Mouse (Mus musculus) bone marrow, adult 2 months (tissue): Measurements from ENCODE around the gene Nans. TPM values are rescaled to one million over a fixed set of nuclear protein-coding genes. Genes with fewer than 3 reads are reported as not detected.

Experiments
- H3K27ac ChIP-seq: fragments of 200-500 bp; 2 replicates; pipeline ENCODE4 v1.5.1; 2012; ENCODE audit warnings: low read depth, mild to moderate bottlenecking, control low read depth, inconsistent platforms, low read length; ENCODE audit not compliant: control insufficient read depth, poor library complexity, insufficient read depth
- H3K4me1 ChIP-seq: fragments of 200-500 bp; 2 replicates; pipeline ENCODE4 v1.6.1; 2011; ENCODE audit warnings: low read length; ENCODE audit not compliant: control insufficient read depth, insufficient read depth
- H3K4me3 ChIP-seq: fragments of 200-500 bp; replicated peaks from 2 replicates; pipeline ENCODE3; 2011; ENCODE audit warnings: mild to moderate bottlenecking, low read depth, low read length, control low read depth; ENCODE audit not compliant: control insufficient read depth
- CTCF ChIP-seq: fragments of 200-500 bp; IDR thresholded peaks from 2 replicates; pipeline ENCODE4 v1.5.1; 2011; ENCODE audit warnings: low read length, control low read depth; ENCODE audit not compliant: control insufficient read depth, insufficient read depth
- POLR2A ChIP-seq: fragments of 200-500 bp; IDR thresholded peaks from 2 replicates; pipeline ENCODE4 v1.6.1; 2011; ENCODE audit warnings: low read depth, mild to moderate bottlenecking, control low read depth, low read length, borderline replicate concordance; ENCODE audit not compliant: control insufficient read depth
- WGBS: fragments of 180-500 bp; shearing (Covaris S2); methylation state at CpG from one replicate; pipeline ENCODE4 v1.1.7; 2018; 5-methylcytosine and 5-hydroxymethylcytosine counted together
- polyA plus RNA-seq: library from polyadenylated mRNA; stranded (reverse); fragments of >200 nt; gene quantifications from 2 replicates; pipeline ENCODE4 v1.2.4, GENCODE M21; 2011; ENCODE audit warnings: low replicate concordance; ENCODE audit not compliant: missing spikeins, insufficient read depth, insufficient read length

Nans gene
- polyA plus RNA-seq, 1 experiment: 33.9 TPM

GRCm38 (mm10) chr4:46544313-46544712, 55.3 kb downstream of the Nans start:
- WGBS: 11% methylated on average over 1 of the region's 1 CpGs
- TF ChIP-seq CTCF (peak; percentile 77), POLR2A (no peak)
- no peak overlapping the region for H3K27ac ChIP-seq
- H3K4me1 ChIP-seq: no peaks in the 10 kb centered on the region; the same call in 1 of the 2 replicates
- H3K4me3 ChIP-seq: no peak overlapping the region

- TF ChIP-seq POLR2A: no peak
- TF ChIP-seq CTCF: no peak
- Histone ChIP-seq H3K27ac (no peak overlapping the region), H3K4me1 (peaks cover 3% of the 10 kb centered on the region; the same call in 1 of the 2 replicates), H3K4me3 (no peak overlapping the region)
- WGBS: 78% methylated on average over 9 of the region's 9 CpGs
Measured at GRCm38 (mm10) chr4:46545498-46545897, 56.5 kb downstream of the Nans start.

GRCm38 (mm10) chr4:46546709-46547108, 57.7 kb downstream of the Nans start:
- TF ChIP-seq POLR2A (no peak), CTCF (no peak)
- H3K4me1 ChIP-seq: peaks cover 3% of the 10 kb centered on the region; the same call in 1 of the 2 replicates
- 71% methylated on average over 6 of the region's 6 CpGs for WGBS
- no peak overlapping the region for H3K4me3 ChIP-seq
- peak overlapping the region; percentile 53 for H3K27ac ChIP-seq

- peaks cover 13% of the 10 kb centered on the region for H3K4me1 ChIP-seq
- H3K27ac ChIP-seq: no peak overlapping the region
- TF ChIP-seq CTCF (no peak), POLR2A (no peak)
- H3K4me3 ChIP-seq: no peak overlapping the region
- WGBS: 57% methylated on average over 10 of the region's 10 CpGs
Measured at GRCm38 (mm10) chr4:46549979-46550378, 60.9 kb downstream of the Nans start.

- 61% methylated on average over 8 of the region's 8 CpGs for WGBS
- no peak overlapping the region for H3K4me3 ChIP-seq
- H3K27ac ChIP-seq: no peak overlapping the region
- TF ChIP-seq CTCF (no peak), POLR2A (no peak)
- H3K4me1 ChIP-seq: peaks cover 13% of the 10 kb centered on the region
Measured at GRCm38 (mm10) chr4:46550406-46550805, 61.4 kb downstream of the Nans start.

Other genes starting within 250 kb of the Nans start
- gene Foxe1, start 145.6 kb upstream of the Nans start, polyA plus RNA-seq: not detected in 2 replicates
- gene Trmo, start 99.8 kb upstream of the Nans start, polyA plus RNA-seq: 20.7 and 27.0 TPM in 2 replicates
- 152 and 243 TPM in 2 replicates for gene Hemgn, start 75.7 kb upstream of the Nans start, polyA plus RNA-seq
- 614 and 712 TPM in 2 replicates for gene Anp32b, start 38.3 kb upstream of the Nans start, polyA plus RNA-seq
- gene Trim14, start 46.9 kb downstream of the Nans start, polyA plus RNA-seq: 4.7 and 4.8 TPM in 2 replicates
- 6.0 and 8.1 TPM in 2 replicates for gene Coro2a, start 113.0 kb downstream of the Nans start, polyA plus RNA-seq
- 2.7 and 4.6 TPM in 2 replicates for gene Tbc1d2, start 161.0 kb downstream of the Nans start, polyA plus RNA-seq